Mouse (Mus musculus) midbrain, postnatal 0 days (tissue): ENCODE data around the gene Cenpu. TPM values are rescaled to one million over a fixed set of nuclear protein-coding genes. Genes with fewer than 3 reads are reported as not detected.

Source experiments
- ATAC-seq: fragments of 200-750 bp; cut with Nextera tagmentation; 2 replicates; pipeline ENCODE4 v1.8.0; 2017; ENCODE audit warnings: moderate number of reproducible peaks, mild to moderate bottlenecking, moderate TSS enrichment, moderate library complexity; ENCODE audit not compliant: low FRiP score
- DNase-seq: peaks from one replicate; pipeline ENCODE4 v3.0.0-alpha.2; 2015; ENCODE audit warnings: low spot score
- H3K27ac ChIP-seq: fragments of 300-500 bp; sonication (generic); 2 replicates; pipeline ENCODE4 v1.5.1; 2014; ENCODE audit warnings: low read depth, mild to moderate bottlenecking, low read length, mixed read lengths
- H3K27me3 ChIP-seq: fragments of 300-500 bp; sonication (generic); 2 replicates; pipeline ENCODE4 v1.6.1; 2014; ENCODE audit warnings: low read length, control low read depth, mixed read lengths; ENCODE audit not compliant: insufficient read depth
- H3K36me3 ChIP-seq: fragments of 300-500 bp; sonication (generic); 2 replicates; pipeline ENCODE4 v1.6.1; 2014; ENCODE audit warnings: low read length, control low read depth, mixed read lengths; ENCODE audit not compliant: insufficient read depth
- H3K4me1 ChIP-seq: fragments of 300-500 bp; sonication (generic); 2 replicates; pipeline ENCODE4 v1.6.1; 2014; ENCODE audit warnings: mild to moderate bottlenecking, control low read depth, antibody characterized with exemption, low read length, mixed read lengths; ENCODE audit not compliant: insufficient read depth
- H3K4me2 ChIP-seq: fragments of 300-500 bp; sonication (generic); 2 replicates; pipeline ENCODE4 v1.6.1; 2014; ENCODE audit warnings: low read depth, mild to moderate bottlenecking, low read length, mixed read lengths; ENCODE audit not compliant: poor library complexity, severe bottlenecking
- H3K4me3 ChIP-seq: fragments of 300-500 bp; sonication (generic); 2 replicates; pipeline ENCODE4 v1.5.1; 2014; ENCODE audit warnings: low read depth, mild to moderate bottlenecking, low read length, moderate library complexity
- H3K9ac ChIP-seq: fragments of 300-500 bp; sonication (generic); replicated peaks from 2 replicates; pipeline ENCODE4 v1.6.1; 2014; ENCODE audit warnings: mild to moderate bottlenecking, low read length, moderate library complexity, mixed read lengths; ENCODE audit not compliant: poor library complexity, severe bottlenecking
- H3K9me3 ChIP-seq: fragments of 300-500 bp; sonication (generic); 2 replicates; pipeline ENCODE4 v1.6.1; 2016; ENCODE audit warnings: low read length, control low read depth
- CTCF ChIP-seq: IDR thresholded peaks from 2 replicates; pipeline ENCODE4 v1.5.1; 2016; ENCODE audit warnings: antibody characterized with exemption, mild to moderate bottlenecking
- WGBS: fragments of 180-500 bp; shearing (Covaris S2); extraction: QIAGEN DNeasy Blood & Tissue Kit; methylation state at CpG from one replicate; pipeline ENCODE4 v1.1.7; 2014; 5-methylcytosine and 5-hydroxymethylcytosine counted together
- polyA plus RNA-seq: library from polyadenylated mRNA; unstranded; fragments of >200 nt; fragmentation: Nextera tagmentation; extraction: Ambion mirVana; gene quantifications from 2 replicates; pipeline ENCODE4 v1.2.1, GENCODE M21; 2015
- total RNA-seq: library from RNA; depleted of rRNA; stranded (reverse); fragments of >200 nt; gene quantifications from 2 replicates; pipeline ENCODE4 v1.2.3, GENCODE M21; 2014

The Cenpu gene
- total and polyA plus RNA-seq, 2 experiments from 2014 or later, result 2.9 to 6.6 TPM

DNA sequence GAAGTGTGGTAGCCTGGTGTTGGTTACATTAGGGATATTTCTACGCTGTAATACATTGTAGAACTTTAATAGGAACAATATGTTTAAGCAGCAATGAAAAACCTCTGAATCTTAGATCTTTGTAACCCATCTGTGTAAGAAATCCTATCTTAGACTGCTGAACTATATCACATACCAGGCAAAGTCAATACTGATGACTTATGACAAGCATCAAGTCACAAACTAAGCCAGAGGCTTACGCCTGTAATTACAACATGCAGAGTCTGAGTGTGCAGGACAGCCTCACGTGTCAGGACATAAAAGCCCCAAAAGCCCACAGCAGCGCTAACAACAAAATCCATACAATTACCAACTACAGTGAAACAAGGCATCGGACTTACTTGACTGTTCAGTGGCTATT lies 51.8 kb downstream of the Cenpu start:
- no peak overlapping the region for H3K4me2 ChIP-seq
- no peaks in the 10 kb centered on the region for H3K4me1 ChIP-seq
- no peak overlapping the region for H3K9ac ChIP-seq
- 84% methylated on average over 5 of the region's 5 CpGs for WGBS
- TF ChIP-seq CTCF, result no peak
- no peaks in the 10 kb centered on the region for H3K27me3 ChIP-seq
- DNase-seq, result no peak
- no peak overlapping the region for H3K4me3 ChIP-seq
- no peak for ATAC-seq
- no peak overlapping the region for H3K27ac ChIP-seq
- no peaks in the 10 kb centered on the region for H3K9me3 ChIP-seq
- no peaks in the 10 kb centered on the region for H3K36me3 ChIP-seq

- 80% methylated on average over 1 of the region's 1 CpGs for WGBS
- Histone ChIP-seq H3K4me3 (no peak overlapping the region), H3K36me3 (no peaks in the 10 kb centered on the region), H3K4me2 (no peak overlapping the region), H3K4me1 (no peaks in the 10 kb centered on the region), H3K27ac (no peak overlapping the region), H3K9me3 (no peaks in the 10 kb centered on the region), H3K9ac (no peak overlapping the region), H3K27me3 (no peaks in the 10 kb centered on the region)
- TF ChIP-seq CTCF, result no peak
- no peak for DNase-seq
- ATAC-seq, result no peak
Observed at GRCm38 (mm10) chr8:46606930-46607329, 55.1 kb downstream of the Cenpu start.

DNA sequence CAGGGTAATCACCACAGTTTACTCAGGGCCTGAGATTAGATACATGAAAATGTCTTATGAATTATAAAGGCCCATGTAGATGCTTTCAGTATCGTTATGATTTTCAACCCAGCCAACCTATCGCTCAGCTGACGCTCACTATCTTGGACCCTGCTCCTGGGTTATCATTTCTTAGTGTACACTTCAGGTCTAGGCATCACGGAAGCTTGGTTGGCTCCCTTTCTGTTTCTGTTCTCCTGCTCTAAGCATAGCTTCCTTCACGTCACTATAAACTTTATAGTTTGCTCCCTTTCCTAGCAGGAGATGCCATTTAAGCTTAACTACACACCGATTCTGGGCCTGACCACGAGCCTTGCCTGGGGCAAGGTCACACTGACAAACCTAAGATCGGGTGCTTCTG lies 59.7 kb downstream of the Cenpu start:
- H3K27me3 ChIP-seq, result no peaks in the 10 kb centered on the region
- no peak for TF ChIP-seq CTCF
- no peak overlapping the region for H3K9ac ChIP-seq
- WGBS, result 94% methylated on average over 8 of the region's 8 CpGs
- no peak overlapping the region for H3K4me2 ChIP-seq
- no peak overlapping the region for H3K27ac ChIP-seq
- H3K4me1 ChIP-seq, result no peaks in the 10 kb centered on the region
- H3K4me3 ChIP-seq, result no peak overlapping the region
- DNase-seq (no peak), ATAC-seq (no peak)
- H3K36me3 ChIP-seq, result no peaks in the 10 kb centered on the region
- H3K9me3 ChIP-seq, result no peaks in the 10 kb centered on the region

GRCm38 (mm10) chr8:46612913-46613312 lies 61.1 kb downstream of the Cenpu start:
- Histone ChIP-seq H3K36me3 (no peaks in the 10 kb centered on the region), H3K27ac (no peak overlapping the region), H3K4me1 (no peaks in the 10 kb centered on the region), H3K9ac (no peak overlapping the region), H3K4me3 (no peak overlapping the region), H3K27me3 (no peaks in the 10 kb centered on the region), H3K9me3 (no peaks in the 10 kb centered on the region), H3K4me2 (no peak overlapping the region)
- no peak for ATAC-seq
- WGBS, result 81% methylated on average over 4 of the region's 4 CpGs
- no peak for DNase-seq
- TF ChIP-seq CTCF, result no peak

DNA sequence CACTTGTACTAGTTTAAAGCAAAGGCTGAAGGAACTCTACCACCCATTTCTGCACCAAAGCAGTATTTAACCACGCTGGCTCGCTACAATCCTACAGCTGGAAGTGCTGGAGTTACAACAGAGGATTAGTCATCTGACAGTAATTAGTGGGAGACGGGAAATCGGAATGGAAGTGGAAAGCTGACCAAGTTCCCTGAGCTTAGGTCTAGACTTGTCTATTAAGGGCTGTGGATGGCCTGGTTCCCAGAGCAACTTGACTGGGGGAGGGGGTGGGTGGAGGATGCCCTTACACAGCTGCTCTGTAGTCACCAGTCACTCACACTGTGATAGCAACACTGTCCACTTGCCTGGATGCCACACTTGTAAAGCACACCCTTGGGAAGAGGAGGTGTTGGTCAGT lies 61.5 kb downstream of the Cenpu start:
- TF ChIP-seq CTCF, result no peak
- H3K27ac ChIP-seq, result no peak overlapping the region
- no peak overlapping the region for H3K9ac ChIP-seq
- no peak overlapping the region for H3K4me3 ChIP-seq
- no peaks in the 10 kb centered on the region for H3K9me3 ChIP-seq
- H3K4me2 ChIP-seq, result no peak overlapping the region
- H3K36me3 ChIP-seq, result no peaks in the 10 kb centered on the region
- no peak for ATAC-seq
- DNase-seq, result no peak
- no peaks in the 10 kb centered on the region for H3K27me3 ChIP-seq
- H3K4me1 ChIP-seq, result no peaks in the 10 kb centered on the region
- WGBS, result 79% methylated on average over 4 of the region's 4 CpGs

- 92% methylated on average over 8 of the region's 8 CpGs for WGBS
Observed at GRCm38 (mm10) chr8:46615936-46616335, 64.1 kb downstream of the Cenpu start.

More at GRCm38 (mm10) chr8:46615936-46616335, 64.1 kb downstream of the Cenpu start:
- no peak for TF ChIP-seq CTCF
- Histone ChIP-seq H3K9me3 (no peaks in the 10 kb centered on the region), H3K4me2 (no peak overlapping the region), H3K4me1 (peaks cover 13% of the 10 kb centered on the region), H3K36me3 (no peaks in the 10 kb centered on the region), H3K27ac (no peak overlapping the region), H3K27me3 (no peaks in the 10 kb centered on the region), H3K9ac (no peak overlapping the region), H3K4me3 (no peak overlapping the region)
- ATAC-seq (no peak), DNase-seq (no peak)
